Mouse (Mus musculus): Measurements from ENCODE around the gene Itga1.

The Itga1 gene

DNA sequence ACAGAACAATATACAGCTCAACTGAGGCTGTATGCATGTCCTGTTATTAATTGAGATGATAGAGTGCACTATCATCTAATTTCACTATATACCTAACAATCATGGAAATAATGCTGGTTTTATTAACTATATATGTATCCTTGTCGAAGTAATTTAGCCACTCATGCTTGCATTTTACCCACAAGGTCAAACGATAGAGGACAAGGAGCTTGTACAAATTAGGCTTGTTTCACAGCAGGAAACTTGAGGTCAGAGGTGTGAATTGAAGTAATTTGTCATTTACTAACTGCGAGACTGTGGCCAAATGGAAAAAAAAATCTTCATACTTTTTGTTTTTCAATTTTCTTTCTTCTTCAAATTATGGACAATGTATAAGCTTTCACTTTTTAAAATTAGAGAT is 3.5 kb downstream of the Itga1 start:
- no peak for DNase-seq

GRCm38 (mm10) chr13:115096965-115097364 is 4.8 kb downstream of the Itga1 start:
- peak; percentile 64 for DNase-seq

GRCm38 (mm10) chr13:115096216-115096615 is 5.5 kb downstream of the Itga1 start:
- peak; percentile 91 for DNase-seq

GRCm38 (mm10) chr13:115095392-115095791 is 6.4 kb downstream of the Itga1 start:
- peak; percentile 46 for DNase-seq

DNA sequence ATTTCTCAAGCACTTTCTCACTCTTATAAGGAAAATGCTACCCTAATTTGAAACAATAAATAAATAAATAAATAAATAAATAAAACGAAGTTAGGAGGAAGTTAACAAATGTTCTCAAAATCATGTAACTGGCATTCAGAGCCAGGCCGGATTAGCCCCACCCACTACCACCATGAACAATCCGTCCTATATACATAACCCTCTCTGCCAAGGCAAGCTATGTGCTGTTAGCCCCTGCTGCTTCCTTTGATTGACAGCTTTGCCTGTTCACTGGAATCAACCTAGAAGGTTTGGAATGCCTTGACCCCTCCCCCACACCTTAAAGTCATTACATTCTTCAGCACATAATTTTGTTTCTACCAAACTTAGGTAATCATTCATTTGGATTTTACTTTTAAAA is 10.3 kb downstream of the Itga1 start:
- DNase-seq: peak; percentile 90

GRCm38 (mm10) chr13:115090977-115091445 is 10.8 kb downstream of the Itga1 start:
- no peak for DNase-seq

GRCm38 (mm10) chr13:115090069-115090976 is 11.4 kb downstream of the Itga1 start, which contains the start of gene Pelo:
Gene Pelo (minus strand): TSS chr13:115090186.
- peak; percentile 100 for DNase-seq

DNA sequence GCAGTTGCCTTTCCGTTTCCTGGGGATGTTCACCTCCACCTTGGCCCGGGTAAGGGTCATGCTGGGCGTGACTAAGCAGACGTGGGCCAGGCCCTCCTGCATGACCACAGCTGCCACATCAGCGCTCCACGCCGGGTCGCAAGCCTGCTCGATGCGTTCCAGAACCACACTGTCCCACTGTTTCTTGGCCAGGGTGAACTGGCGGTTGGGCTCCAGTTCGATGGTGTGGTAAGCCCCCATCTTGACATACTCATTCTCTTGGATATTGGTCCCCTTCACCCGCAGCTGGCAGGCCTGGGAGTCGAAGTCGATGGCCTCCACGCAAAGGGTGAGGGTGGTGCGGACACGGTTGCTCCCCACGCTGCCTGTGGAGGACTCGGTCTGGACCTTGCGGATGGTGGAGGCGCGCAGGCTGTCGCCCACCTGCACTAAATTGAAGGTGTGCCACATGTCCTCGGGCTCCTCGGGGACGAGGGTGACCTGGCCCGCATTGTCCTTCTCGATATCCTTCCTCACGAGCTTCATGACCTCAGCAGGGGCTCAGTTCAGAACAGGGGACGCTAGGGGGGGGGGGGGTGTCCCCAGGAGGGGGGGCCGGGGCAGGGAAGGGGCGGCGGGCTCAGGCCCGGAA is 12.3 kb downstream of the Itga1 start:
- peak; percentile 96 for DNase-seq

GRCm38 (mm10) chr13:115089020-115089394 is 12.8 kb downstream of the Itga1 start:
- no peak for DNase-seq

DNA sequence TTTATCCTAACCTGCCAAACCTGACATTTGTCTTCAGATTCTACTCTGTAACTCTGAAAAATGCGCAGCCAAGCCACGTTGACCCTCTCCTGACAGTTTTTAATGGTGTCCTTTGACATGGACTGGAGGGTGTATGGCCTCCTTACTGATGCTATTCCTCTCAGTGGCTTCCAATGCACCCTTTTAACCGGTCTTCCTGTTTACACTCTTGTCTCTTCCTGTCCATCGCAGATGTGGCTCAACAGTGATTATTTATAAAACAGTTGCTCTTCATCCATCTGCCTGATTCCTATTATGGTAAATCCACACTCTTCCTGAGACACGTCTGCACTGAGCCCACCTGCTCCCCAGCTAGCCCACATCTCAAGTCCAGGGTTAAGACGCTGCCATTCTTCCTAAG is 15.8 kb downstream of the Itga1 start:
- peak; percentile 87 for DNase-seq

- DNase-seq: no peak
These were observed 19.4 kb downstream of the Itga1 start for GRCm38 (mm10) chr13:115082339-115082738.

GRCm38 (mm10) chr13:115079996-115080585 is 21.7 kb downstream of the Itga1 start:
- DNase-seq: peak; percentile 55

DNA sequence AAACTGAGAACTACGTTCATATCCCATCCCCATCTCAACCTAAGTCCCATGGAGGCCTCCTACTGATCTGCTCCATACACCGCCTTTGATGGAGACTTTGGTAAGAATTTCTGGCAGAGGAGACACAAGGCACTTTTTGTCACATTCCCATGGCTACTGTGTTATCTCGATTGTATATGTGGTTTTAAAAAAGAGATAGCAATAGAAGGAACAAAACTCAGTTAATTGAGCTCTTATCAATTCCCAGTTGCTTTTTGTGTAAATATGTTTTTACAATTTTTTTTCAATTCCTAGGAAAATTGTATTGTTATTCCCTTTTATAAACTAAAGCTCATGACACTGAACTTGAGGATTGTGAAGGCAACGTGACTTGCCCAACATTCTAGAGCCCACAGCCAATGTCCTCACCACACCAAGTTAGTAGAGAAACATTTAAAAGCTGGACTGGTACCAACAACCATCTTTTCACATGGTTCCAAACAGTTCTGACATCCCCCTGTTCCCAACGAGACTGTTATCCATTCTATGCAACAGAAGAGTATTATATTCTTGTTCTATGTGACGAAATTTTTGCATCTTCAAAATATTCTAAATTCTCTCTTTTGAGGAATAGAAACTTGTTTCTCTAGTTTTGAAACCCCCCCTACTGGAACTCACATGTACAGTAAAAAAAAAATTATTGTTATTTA is 22.6 kb downstream of the Itga1 start:
- DNase-seq: no peak

DNA sequence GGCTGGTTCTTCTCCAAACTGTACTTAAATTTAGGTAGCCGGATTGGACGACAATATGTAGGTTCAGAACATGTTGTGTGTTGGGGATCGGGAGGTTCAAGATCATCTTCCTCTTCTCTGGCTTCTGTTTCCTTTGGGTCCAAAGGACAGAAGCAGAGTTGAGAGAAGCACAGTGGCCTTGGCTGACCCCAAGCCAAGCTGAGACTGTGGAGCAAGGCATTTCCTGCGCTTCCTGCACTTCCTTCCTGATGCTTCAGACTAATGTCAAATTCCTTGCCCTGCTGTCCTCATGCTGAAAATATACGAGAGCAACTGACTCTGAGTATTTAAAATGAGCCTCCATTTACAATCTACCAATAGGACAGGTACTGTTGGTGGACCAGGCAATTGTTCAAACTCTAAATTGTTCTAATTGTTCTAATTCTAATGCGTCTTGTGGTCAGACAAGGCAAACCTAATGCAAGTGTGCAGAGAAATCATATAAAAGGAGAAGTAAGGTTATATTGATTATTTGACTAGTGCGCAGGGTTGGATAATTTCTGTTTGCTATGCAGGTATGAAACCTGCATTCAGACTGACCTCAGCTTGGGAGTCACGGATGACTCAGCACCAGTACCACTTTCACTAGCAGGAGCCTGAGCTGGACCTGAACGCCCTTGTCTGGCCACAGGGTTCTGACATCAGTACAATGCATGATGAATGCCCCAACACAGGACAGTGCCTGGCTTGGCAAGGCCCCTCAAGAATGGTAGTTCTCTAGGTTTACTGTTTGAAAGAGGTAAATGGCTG is 24.2 kb downstream of the Itga1 start:
- peak; percentile 96 for DNase-seq

GRCm38 (mm10) chr13:115072386-115072785 is 29.4 kb downstream of the Itga1 start:
- DNase-seq: no peak

- DNase-seq: peak; percentile 93
These were observed 30.3 kb downstream of the Itga1 start for GRCm38 (mm10) chr13:115071431-115071830.

DNA sequence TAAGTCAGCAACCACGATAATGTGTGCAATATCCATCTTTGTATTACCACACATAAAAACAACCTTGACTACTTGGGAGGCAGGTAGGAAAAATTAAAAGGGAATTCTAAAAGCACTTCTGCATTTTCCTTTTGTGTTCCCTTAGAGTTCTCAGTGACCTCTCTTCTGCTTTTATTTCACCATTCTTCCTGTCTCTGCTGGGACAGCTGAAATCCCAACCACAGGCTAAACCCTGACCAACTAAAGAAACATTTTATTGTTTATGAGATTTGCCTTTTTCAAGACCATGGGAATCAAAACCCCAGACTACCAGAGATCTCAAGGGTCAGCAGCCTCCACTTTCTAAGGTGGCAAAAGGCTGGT is 33.8 kb downstream of the Itga1 start:
- DNase-seq: no peak

- no peak for DNase-seq
These were observed 34.3 kb downstream of the Itga1 start for GRCm38 (mm10) chr13:115067324-115067967.

- no peak for DNase-seq
These were observed 44.2 kb downstream of the Itga1 start for GRCm38 (mm10) chr13:115057555-115057954.

- no peak for DNase-seq
These were observed 47.0 kb downstream of the Itga1 start for GRCm38 (mm10) chr13:115054783-115055182.

- no peak for DNase-seq
These were observed 49.2 kb downstream of the Itga1 start for GRCm38 (mm10) chr13:115052568-115052967.
